Mouse (Mus musculus) limb, embryonic 11.5 days (tissue): ENCODE results near the gene Vsx2. TPM values are rescaled to one million over a fixed set of nuclear protein-coding genes. Genes with fewer than 3 reads are reported as not detected.
"Not testable (repeated sequence)": the region's sequence is repeated elsewhere in the genome, so short reads cannot be mapped to it uniquely, and the experiment has no call there.

Experiments used
- ATAC-seq: fragments of 200-750 bp; cut with Nextera tagmentation; 2 replicates; pipeline ENCODE4 v1.8.0; 2017; ENCODE audit warnings: low read depth; ENCODE audit not compliant: insufficient number of reproducible peaks, low FRiP score, low TSS enrichment
- DNase-seq: peaks from one replicate; pipeline ENCODE4 v3.0.0-alpha.2; 2015; ENCODE audit warnings: low spot score
- H3K27ac ChIP-seq: fragments of 300-500 bp; sonication (generic); replicated peaks from 2 replicates; pipeline ENCODE4 v1.5.1; 2014; ENCODE audit warnings: low read depth, mild to moderate bottlenecking, low read length
- H3K27me3 ChIP-seq: fragments of 300-500 bp; sonication (generic); 2 replicates; pipeline ENCODE4 v1.6.1; 2014; ENCODE audit warnings: mild to moderate bottlenecking, low read length, mixed read lengths; ENCODE audit not compliant: control insufficient read depth, insufficient read depth
- H3K36me3 ChIP-seq: fragments of 300-500 bp; sonication (generic); 2 replicates; pipeline ENCODE4 v1.6.1; 2014; ENCODE audit warnings: mild to moderate bottlenecking, low read length, moderate library complexity, mixed read lengths; ENCODE audit not compliant: control insufficient read depth, insufficient read depth
- H3K4me1 ChIP-seq: fragments of 300-500 bp; sonication (generic); 2 replicates; pipeline ENCODE4 v1.6.1; 2014; ENCODE audit warnings: low read length, mixed read lengths; ENCODE audit not compliant: control insufficient read depth, insufficient read depth
- H3K4me2 ChIP-seq: fragments of 300-500 bp; sonication (generic); 2 replicates; pipeline ENCODE4 v1.6.1; 2014; ENCODE audit warnings: low read depth, mild to moderate bottlenecking, moderate library complexity; ENCODE audit not compliant: severe bottlenecking
- H3K4me3 ChIP-seq: fragments of 300-500 bp; sonication (generic); 2 replicates; pipeline ENCODE4 v1.5.1; 2014; ENCODE audit warnings: low read depth, low read length
- H3K9ac ChIP-seq: fragments of 300-500 bp; sonication (generic); 2 replicates; pipeline ENCODE4 v1.6.1; 2014; ENCODE audit warnings: mild to moderate bottlenecking, low read length
- H3K9me3 ChIP-seq: fragments of 300-500 bp; sonication (generic); 2 replicates; pipeline ENCODE4 v1.6.1; 2016; ENCODE audit warnings: low read length; ENCODE audit not compliant: control insufficient read depth
- WGBS: fragments of 180-500 bp; shearing (Covaris S2); extraction: QIAGEN DNeasy Blood & Tissue Kit; methylation state at CpG from one replicate; pipeline ENCODE4 v1.1.7; 2014; 5-methylcytosine and 5-hydroxymethylcytosine counted together
- polyA plus RNA-seq: library from polyadenylated mRNA; unstranded; fragments of >200 nt; fragmentation: Nextera tagmentation; extraction: Ambion mirVana; gene quantifications from 2 replicates; pipeline ENCODE4 v1.2.1, GENCODE M21; 2014

Vsx2 gene
- polyA plus RNA-seq, 1 experiment from 2014 or later = 0.33 TPM

DNA sequence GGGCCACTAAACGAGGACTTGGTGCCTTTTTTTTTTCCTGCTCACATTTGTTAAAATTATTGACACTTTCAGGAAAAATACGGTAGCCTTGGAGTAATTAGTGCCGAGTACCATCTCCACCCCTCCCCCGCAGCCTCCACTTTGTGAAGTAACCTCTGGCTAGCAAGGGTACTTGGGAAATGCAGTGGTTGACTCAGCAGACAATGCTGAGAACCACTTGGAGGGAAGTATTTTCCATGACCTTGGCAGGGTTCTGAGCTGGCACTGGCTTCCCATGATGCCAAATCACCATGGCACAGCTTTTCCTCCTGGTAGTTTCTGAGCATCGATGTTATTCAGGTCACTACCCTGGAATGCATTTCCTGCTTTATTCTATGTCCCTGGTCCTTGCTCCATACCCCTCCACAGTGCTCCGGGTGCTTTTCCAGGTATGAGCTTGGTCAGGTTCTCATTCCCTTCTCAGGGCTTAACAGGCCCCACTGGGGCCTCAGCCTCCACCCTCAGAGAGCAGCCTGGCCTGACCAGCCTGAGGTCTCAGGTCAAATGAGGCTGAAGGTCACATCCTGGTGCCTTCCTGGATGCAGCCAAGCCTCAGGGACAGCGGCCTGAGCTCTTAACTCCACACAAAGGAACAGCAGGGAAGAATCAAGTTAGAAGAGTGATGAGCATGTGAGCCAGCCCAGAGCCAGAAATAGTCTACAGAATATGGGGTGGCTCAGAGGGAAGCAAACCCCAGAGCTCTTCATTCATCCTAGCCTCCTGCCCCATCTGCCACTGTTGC lies 35.7 kb upstream of the Vsx2 start:
- H3K4me3 ChIP-seq = no peak overlapping the region
- no peaks in the 10 kb centered on the region for H3K27me3 ChIP-seq
- no peaks in the 10 kb centered on the region for H3K4me1 ChIP-seq
- no peak overlapping the region for H3K27ac ChIP-seq
- no peaks in the 10 kb centered on the region for H3K36me3 ChIP-seq
- H3K9me3 ChIP-seq = no peaks in the 10 kb centered on the region
- DNase-seq = no peak
- H3K9ac ChIP-seq = no peak overlapping the region
- ATAC-seq = no peak
- WGBS = 81% methylated on average over 7 of the region's 7 CpGs
- no peak overlapping the region for H3K4me2 ChIP-seq

GRCm38 (mm10) chr12:84539537-84539936 lies 30.0 kb upstream of the Vsx2 start:
- not testable (repeated sequence) for H3K9me3 ChIP-seq, H3K4me1 ChIP-seq, H3K4me2 ChIP-seq, H3K4me3 ChIP-seq, H3K27ac ChIP-seq, H3K9ac ChIP-seq, H3K36me3 ChIP-seq, DNase-seq, H3K27me3 ChIP-seq, ATAC-seq
- 71% methylated on average over 3 of the region's 3 CpGs for WGBS

DNA sequence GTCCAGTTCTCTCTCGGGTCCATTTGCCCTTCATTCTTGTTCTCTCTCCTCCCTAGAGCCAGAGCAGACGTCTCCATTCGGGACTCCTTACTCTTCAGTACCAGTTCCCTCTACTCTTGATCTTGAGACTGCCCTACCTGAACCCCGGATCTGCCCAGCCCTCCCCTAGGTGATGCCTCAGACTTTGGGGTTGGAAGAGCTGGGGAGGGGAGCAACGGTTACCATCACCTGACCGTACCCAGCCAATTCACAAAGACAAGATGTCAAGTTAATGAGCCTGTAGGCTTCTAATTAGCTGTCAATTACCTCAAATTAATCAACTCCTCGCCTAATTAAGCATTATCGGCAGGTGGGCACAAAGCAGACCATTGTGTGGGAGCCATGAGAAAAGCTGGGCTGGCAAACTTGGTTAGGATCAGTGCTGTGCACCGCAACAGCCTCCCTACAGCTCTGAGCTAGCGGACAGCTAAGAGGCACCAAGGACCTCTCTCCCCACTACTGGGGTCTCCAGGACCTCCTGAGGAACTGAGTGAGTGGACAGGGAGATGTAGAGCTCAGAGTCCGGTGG lies 28.1 kb upstream of the Vsx2 start:
- H3K27me3 ChIP-seq = no peaks in the 10 kb centered on the region
- H3K36me3 ChIP-seq = no peaks in the 10 kb centered on the region
- no peak for DNase-seq
- H3K27ac ChIP-seq = no peak overlapping the region
- H3K4me3 ChIP-seq = no peak overlapping the region
- no peak overlapping the region for H3K9ac ChIP-seq
- ATAC-seq = no peak
- no peak overlapping the region for H3K4me2 ChIP-seq
- no peaks in the 10 kb centered on the region for H3K4me1 ChIP-seq
- H3K9me3 ChIP-seq = no peaks in the 10 kb centered on the region
- WGBS = 83% methylated on average over 11 of the region's 11 CpGs

DNA sequence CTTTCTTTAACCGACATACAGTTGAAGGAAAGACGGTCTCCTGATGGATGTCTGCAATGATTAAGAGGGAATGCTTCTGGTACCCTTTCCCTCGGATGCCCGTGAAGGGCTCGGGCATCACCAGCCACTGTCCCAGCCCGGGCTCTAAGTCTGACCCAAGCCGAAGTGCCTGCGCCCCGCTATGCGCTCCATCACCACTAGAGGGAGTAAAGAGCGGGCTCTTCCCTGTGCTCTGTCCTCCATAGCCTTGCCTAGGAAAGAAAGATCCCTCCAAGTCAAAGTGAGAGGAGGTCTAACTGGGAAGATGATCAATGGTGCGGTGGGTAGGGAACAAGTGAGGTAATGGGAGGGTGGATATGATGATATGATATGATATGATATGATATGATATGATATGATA lies 23.5 kb upstream of the Vsx2 start:
- Histone ChIP-seq H3K9me3 (no peaks in the 10 kb centered on the region), H3K27me3 (no peaks in the 10 kb centered on the region), H3K4me1 (no peaks in the 10 kb centered on the region), H3K27ac (no peak overlapping the region), H3K4me3 (no peak overlapping the region), H3K9ac (no peak overlapping the region), H3K36me3 (no peaks in the 10 kb centered on the region), H3K4me2 (no peak overlapping the region)
- ATAC-seq (no peak), DNase-seq (peak; percentile 86)
- 5% methylated on average over 12 of the region's 12 CpGs for WGBS

GRCm38 (mm10) chr12:84546577-84547085 lies 22.9 kb upstream of the Vsx2 start:
- no peaks in the 10 kb centered on the region for H3K27me3 ChIP-seq
- H3K27ac ChIP-seq = no peak overlapping the region
- no peaks in the 10 kb centered on the region for H3K4me1 ChIP-seq
- H3K4me3 ChIP-seq = no peak overlapping the region
- no peak overlapping the region for H3K9ac ChIP-seq
- 81% methylated on average over 2 of the region's 2 CpGs for WGBS
- H3K36me3 ChIP-seq = no peaks in the 10 kb centered on the region
- no peak overlapping the region for H3K4me2 ChIP-seq
- ATAC-seq (no peak), DNase-seq (no peak)
- no peaks in the 10 kb centered on the region for H3K9me3 ChIP-seq

- no peak for ATAC-seq
- DNase-seq = no peak
Measured at GRCm38 (mm10) chr12:84548251-84548650, 21.3 kb upstream of the Vsx2 start.

GRCm38 (mm10) chr12:84555218-84555617 lies 14.3 kb upstream of the Vsx2 start:
- 56% methylated on average over 8 of the region's 8 CpGs for WGBS
- Histone ChIP-seq H3K9me3 (no peaks in the 10 kb centered on the region), H3K9ac (no peak overlapping the region), H3K27ac (no peak overlapping the region), H3K27me3 (no peaks in the 10 kb centered on the region), H3K4me3 (no peak overlapping the region), H3K4me2 (no peak overlapping the region), H3K36me3 (no peaks in the 10 kb centered on the region), H3K4me1 (peaks cover 4% of the 10 kb centered on the region; the same call in 1 of the 2 replicates)
- ATAC-seq = no peak
- no peak for DNase-seq

More at GRCm38 (mm10) chr12:84548251-84548650, 21.3 kb upstream of the Vsx2 start:
- Histone ChIP-seq H3K4me2 (no peak overlapping the region), H3K27ac (no peak overlapping the region), H3K27me3 (no peaks in the 10 kb centered on the region), H3K36me3 (no peaks in the 10 kb centered on the region), H3K9ac (no peak overlapping the region), H3K9me3 (no peaks in the 10 kb centered on the region), H3K4me1 (no peaks in the 10 kb centered on the region), H3K4me3 (no peak overlapping the region)
- 59% methylated on average over 8 of the region's 8 CpGs for WGBS

- no peak overlapping the region for H3K4me2 ChIP-seq
- 59% methylated on average over 4 of the region's 4 CpGs for WGBS
Measured at GRCm38 (mm10) chr12:84562558-84562957, 7.0 kb upstream of the Vsx2 start.

More at GRCm38 (mm10) chr12:84562558-84562957, 7.0 kb upstream of the Vsx2 start:
- ATAC-seq = no peak
- Histone ChIP-seq H3K4me1 (no peaks in the 10 kb centered on the region), H3K27me3 (peaks cover 7% of the 10 kb centered on the region), H3K27ac (no peak overlapping the region), H3K36me3 (no peaks in the 10 kb centered on the region), H3K9ac (no peak overlapping the region), H3K9me3 (no peaks in the 10 kb centered on the region), H3K4me3 (no peak overlapping the region)
- no peak for DNase-seq
